Mouse (Mus musculus): Measurements from ENCODE around the gene A030003K21Rik. TPM values are rescaled to one million over a fixed set of nuclear protein-coding genes. Genes with fewer than 3 reads are reported as not detected.
"Not testable (repeated sequence)": the region's sequence is repeated elsewhere in the genome, so short reads cannot be mapped to it uniquely, and the experiment has no call there.

A030003K21Rik gene
- total RNA-seq (2021) = not detected

GRCm38 (mm10) chr1:82943295-82943694, at the start of gene A030003K21Rik:
TSS of gene A030003K21Rik (minus strand) at chr1:82943388.
- intact Hi-C loops (cut with DNase I); DNase-seq: not testable (repeated sequence)

GRCm38 (mm10) chr1:82992093-82992492, 48.9 kb upstream of the A030003K21Rik start:
- intact Hi-C loops (cut with DNase I) = no loop called here
- DNase-seq = no peak

GRCm38 (mm10) chr1:82991596-82991995, 48.4 kb upstream of the A030003K21Rik start:
- no peak for DNase-seq

GRCm38 (mm10) chr1:82991062-82991461, 47.9 kb upstream of the A030003K21Rik start:
- DNase-seq = no peak
- intact Hi-C loops (cut with DNase I) = no loop called here

More at GRCm38 (mm10) chr1:82991596-82991995, 48.4 kb upstream of the A030003K21Rik start:
- intact Hi-C loops (cut with DNase I) = no loop called here

GRCm38 (mm10) chr1:82987530-82988198, 44.5 kb upstream of the A030003K21Rik start:
- intact Hi-C loops (cut with DNase I) = loop anchor here (1.0 to 10.0 kb wide), 3 partner anchors 149 to 433 kb away; partner anchors contain the start of gene Agfg1
- DNase-seq = peak; percentile 33 to 35

GRCm38 (mm10) chr1:82986738-82987137, 43.5 kb upstream of the A030003K21Rik start:
- intact Hi-C loops (cut with DNase I) = loop anchor here (1.0 to 10.0 kb wide), 3 partner anchors 148 to 432 kb away; partner anchors contain the start of gene Agfg1
- DNase-seq = no peak

GRCm38 (mm10) chr1:82977840-82978239, 34.7 kb upstream of the A030003K21Rik start:
- no peak for DNase-seq

GRCm38 (mm10) chr1:82975750-82976149, 32.6 kb upstream of the A030003K21Rik start:
- no peak for DNase-seq
- intact Hi-C loops (cut with DNase I) = no loop called here

More at GRCm38 (mm10) chr1:82977840-82978239, 34.7 kb upstream of the A030003K21Rik start:
- intact Hi-C loops (cut with DNase I) = no loop called here

- DNase-seq = no peak
- intact Hi-C loops (cut with DNase I) = loop anchor here (5.0 kb wide), 1 partner anchor 137 kb away; the partner anchor contains the start of gene Agfg1
Observed at GRCm38 (mm10) chr1:82974342-82974741, 31.2 kb upstream of the A030003K21Rik start.

GRCm38 (mm10) chr1:82973901-82974300, 30.7 kb upstream of the A030003K21Rik start:
- intact Hi-C loops (cut with DNase I) = loop anchor here (5.0 kb wide), 1 partner anchor 137 kb away; the partner anchor contains the start of gene Agfg1
- no peak for DNase-seq

- DNase-seq = no peak
- intact Hi-C loops (cut with DNase I) = loop anchor here (5.0 kb wide), 1 partner anchor 136 kb away; the partner anchor contains the start of gene Agfg1
Observed at GRCm38 (mm10) chr1:82973244-82973643, 30.1 kb upstream of the A030003K21Rik start.

GRCm38 (mm10) chr1:82972046-82972445, 28.9 kb upstream of the A030003K21Rik start:
- intact Hi-C loops (cut with DNase I) = loop anchor here (5.0 kb wide), 1 partner anchor 135 kb away; the partner anchor contains the start of gene Agfg1
- DNase-seq = peak; percentile 7 to 14

GRCm38 (mm10) chr1:82966413-82966812, 23.2 kb upstream of the A030003K21Rik start:
- intact Hi-C loops (cut with DNase I) = no loop called here
- no peak for DNase-seq

- DNase-seq = no peak
- intact Hi-C loops (cut with DNase I) = no loop called here
Observed at GRCm38 (mm10) chr1:82959870-82960385, 16.7 kb upstream of the A030003K21Rik start, which contains the start of gene Gm47955. TSS of gene Gm47955 (plus strand) at chr1:82960286.

- intact Hi-C loops (cut with DNase I); DNase-seq: not testable (repeated sequence)
Observed at GRCm38 (mm10) chr1:82955913-82956312, 12.7 kb upstream of the A030003K21Rik start, which contains the start of gene Gm7544. TSS of gene Gm7544 (minus strand) at chr1:82956013.

- no peak for DNase-seq
- intact Hi-C loops (cut with DNase I) = no loop called here
Observed at GRCm38 (mm10) chr1:82948601-82949000, 5.4 kb upstream of the A030003K21Rik start.

- intact Hi-C loops (cut with DNase I); DNase-seq: not testable (repeated sequence)
Observed at GRCm38 (mm10) chr1:82946029-82946428, 2.8 kb upstream of the A030003K21Rik start.

- DNase-seq; intact Hi-C loops (cut with DNase I): not testable (repeated sequence)
Observed at GRCm38 (mm10) chr1:82942505-82942904, 683 bp downstream of the A030003K21Rik start.

GRCm38 (mm10) chr1:82938666-82939065, 4.5 kb downstream of the A030003K21Rik start:
- intact Hi-C loops (cut with DNase I) = no loop called here
- DNase-seq = no peak

- intact Hi-C loops (cut with DNase I); DNase-seq: not testable (repeated sequence)
Observed at GRCm38 (mm10) chr1:82931326-82931725, 11.9 kb downstream of the A030003K21Rik start, which contains the start of gene Gm6217. TSS of gene Gm6217 (minus strand) at chr1:82931399.

GRCm38 (mm10) chr1:82930558-82930957, 12.6 kb downstream of the A030003K21Rik start:
- DNase-seq; intact Hi-C loops (cut with DNase I): not testable (repeated sequence)

Data from heart, postnatal 36 days (tissue).